Mouse (Mus musculus) heart, embryonic 12.5 days (tissue): ENCODE measurements around the gene AB124611. TPM values are rescaled to one million over a fixed set of nuclear protein-coding genes. Genes with fewer than 3 reads are reported as not detected.
"Not testable (repeated sequence)": the region's sequence is repeated elsewhere in the genome, so short reads cannot be mapped to it uniquely, and the experiment has no call there.

ENCODE experiments used
- ATAC-seq: fragments of 200-750 bp; cut with Nextera tagmentation; 2 replicates; pipeline ENCODE4 v1.8.0; 2017; ENCODE audit warnings: moderate TSS enrichment, moderate library complexity; ENCODE audit not compliant: insufficient number of reproducible peaks, low FRiP score
- H3K27ac ChIP-seq: fragments of 300-500 bp; sonication (generic); 2 replicates; pipeline ENCODE4 v1.5.1; 2016; ENCODE audit warnings: mild to moderate bottlenecking, moderate library complexity; ENCODE audit not compliant: poor library complexity, severe bottlenecking
- H3K27me3 ChIP-seq: fragments of 300-500 bp; sonication (generic); replicated peaks from 2 replicates; pipeline ENCODE4 v1.6.1; 2016; ENCODE audit warnings: mild to moderate bottlenecking, moderate library complexity
- H3K36me3 ChIP-seq: fragments of 300-500 bp; sonication (generic); 2 replicates; pipeline ENCODE4 v1.6.1; 2016; ENCODE audit warnings: mild to moderate bottlenecking, moderate library complexity
- H3K4me1 ChIP-seq: fragments of 300-500 bp; sonication (generic); replicated peaks from 2 replicates; pipeline ENCODE4 v1.6.1; 2016; ENCODE audit warnings: mild to moderate bottlenecking
- H3K4me2 ChIP-seq: fragments of 300-500 bp; sonication (generic); 2 replicates; pipeline ENCODE4 v1.6.1; 2016; ENCODE audit warnings: mild to moderate bottlenecking, moderate library complexity
- H3K4me3 ChIP-seq: fragments of 300-500 bp; sonication (generic); 2 replicates; pipeline ENCODE4 v1.5.1; 2016; ENCODE audit warnings: mild to moderate bottlenecking
- H3K9ac ChIP-seq: fragments of 300-500 bp; sonication (generic); 2 replicates; pipeline ENCODE4 v1.6.1; 2016; ENCODE audit warnings: mild to moderate bottlenecking, moderate library complexity
- H3K9me3 ChIP-seq: fragments of 300-500 bp; sonication (generic); replicated peaks from 2 replicates; pipeline ENCODE4 v1.6.1; 2016; ENCODE audit warnings: mild to moderate bottlenecking, moderate library complexity
- WGBS: fragments of 180-500 bp; shearing (Covaris S2); methylation state at CpG from one replicate; pipeline ENCODE4 v1.1.7; 2016; 5-methylcytosine and 5-hydroxymethylcytosine counted together
- polyA plus RNA-seq: library from polyadenylated mRNA; unstranded; fragments of >200 nt; fragmentation: Nextera tagmentation; extraction: Ambion mirVana; gene quantifications from 2 replicates; pipeline ENCODE4 v1.2.1, GENCODE M21; 2016

Gene AB124611
- 1.4 and 1.6 TPM in 2 replicates for polyA plus RNA-seq

DNA sequence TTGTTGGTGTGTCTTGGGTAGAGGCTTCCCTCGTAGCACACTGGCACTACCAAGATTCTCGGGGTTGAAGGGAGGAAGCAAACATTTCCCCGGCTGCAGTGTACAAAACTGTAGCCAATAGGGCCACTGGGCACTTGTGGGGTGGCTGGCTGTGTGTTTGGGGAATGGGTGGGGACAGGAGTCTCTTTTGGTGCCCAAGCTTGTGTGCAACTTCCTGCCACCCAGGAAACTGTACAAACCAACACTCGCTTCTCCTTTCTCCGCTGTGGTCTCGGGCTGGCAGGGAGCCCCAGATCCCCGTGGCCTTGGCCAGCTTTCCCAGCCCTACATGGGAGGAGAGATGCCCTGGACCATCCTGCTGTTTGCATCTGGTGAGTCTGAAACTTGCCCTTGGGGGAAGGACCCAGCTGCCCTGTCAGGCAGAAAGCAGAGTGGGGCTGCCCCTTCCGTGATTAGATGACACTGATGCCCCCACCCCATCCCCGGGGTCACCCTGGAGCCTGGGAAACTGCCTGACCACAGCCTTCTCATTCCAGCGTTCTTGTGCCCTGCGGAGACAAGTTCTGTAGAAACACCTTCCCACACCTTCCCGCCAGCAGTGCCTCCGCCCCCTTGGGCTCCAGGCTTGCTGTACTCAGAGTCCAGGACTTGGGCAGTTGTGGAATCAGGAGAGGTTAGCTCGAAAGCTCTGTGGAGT lies at the start of gene AB124611:
AB124611 (plus strand) TSS at position 240 of the 697 bp plus-strand sequence.
- peak within 1 kb of the TSS; percentile 3; the same call in 1 of the 2 replicates for H3K9ac ChIP-seq
- H3K27ac ChIP-seq = no peak within 1 kb of the TSS
- no peak within 1 kb of the TSS for H3K4me2 ChIP-seq

DNA sequence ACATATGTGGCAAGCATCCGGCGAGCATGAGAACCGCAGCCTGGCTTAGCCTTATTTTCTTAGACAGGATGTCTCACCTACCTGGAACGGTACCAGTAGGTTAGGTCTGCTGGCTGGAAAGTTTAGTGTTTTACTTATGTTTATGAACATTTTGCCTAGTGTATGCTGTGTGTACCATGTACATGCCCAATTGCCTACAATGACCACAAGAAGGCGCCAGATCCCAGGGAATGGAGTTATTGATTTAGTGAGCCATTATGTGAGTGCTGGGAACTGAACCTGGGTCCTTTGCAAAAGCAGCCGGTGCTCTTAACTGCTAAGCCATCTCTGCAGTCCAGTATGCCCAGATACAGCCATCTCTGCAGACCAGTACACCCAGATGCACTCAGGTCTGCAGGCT lies 48.3 kb upstream of the AB124611 start:
- Histone ChIP-seq H3K36me3 (peaks cover 91% of the 10 kb centered on the region), H3K4me2 (no peak overlapping the region), H3K4me3 (no peak overlapping the region), H3K27me3 (no peaks in the 10 kb centered on the region), H3K9ac (no peak overlapping the region), H3K9me3 (peaks cover 9% of the 10 kb centered on the region; the same call in 1 of the 2 replicates), H3K27ac (no peak overlapping the region), H3K4me1 (no peaks in the 10 kb centered on the region; the same call in 1 of the 2 replicates)
- ATAC-seq = no peak
- 96% methylated on average over 6 of the region's 6 CpGs for WGBS

More for the DNA sequence above, at the start of gene AB124611:
- WGBS = 58% methylated on average over 14 of the region's 14 CpGs
- H3K4me3 ChIP-seq = no peak within 1 kb of the TSS
- no peaks in the 10 kb centered on the region; the same call in 1 of the 2 replicates for H3K36me3 ChIP-seq
- peaks cover 4% of the 10 kb centered on the region; the same call in 1 of the 2 replicates for H3K4me1 ChIP-seq
- no peaks in the 10 kb centered on the region for H3K9me3 ChIP-seq
- H3K27me3 ChIP-seq = no peaks in the 10 kb centered on the region
- no peak for ATAC-seq

DNA sequence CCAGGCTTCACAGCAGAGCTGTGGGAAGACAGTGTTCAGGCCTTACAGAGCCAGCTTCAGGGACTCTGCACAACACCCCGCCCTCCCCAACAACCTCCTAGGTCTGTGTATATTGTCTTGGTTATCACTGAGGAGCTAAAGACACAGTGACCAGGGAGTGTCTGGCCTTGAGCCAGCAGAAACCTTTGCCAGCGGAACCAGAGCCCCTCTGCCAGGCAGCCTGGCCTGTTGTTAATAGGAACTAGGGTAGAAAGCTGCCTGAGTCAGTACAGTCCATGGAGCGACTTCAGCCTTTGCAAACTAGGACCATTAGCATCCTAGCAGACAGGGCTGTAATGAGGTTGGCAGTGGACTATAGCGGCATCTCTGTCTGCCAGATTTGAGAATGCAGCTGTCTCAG lies 41.9 kb upstream of the AB124611 start:
- 79% methylated on average over 4 of the region's 4 CpGs for WGBS
- Histone ChIP-seq H3K4me1 (no peaks in the 10 kb centered on the region; the same call in 1 of the 2 replicates), H3K36me3 (peaks cover 83% of the 10 kb centered on the region), H3K27ac (no peak overlapping the region), H3K9me3 (0 out of 2 replicates have a peak, but pooled peaks cover 2% of the 10 kb centered on the region), H3K4me2 (no peak overlapping the region), H3K9ac (no peak overlapping the region), H3K4me3 (no peak overlapping the region), H3K27me3 (no peaks in the 10 kb centered on the region)
- no peak for ATAC-seq

DNA sequence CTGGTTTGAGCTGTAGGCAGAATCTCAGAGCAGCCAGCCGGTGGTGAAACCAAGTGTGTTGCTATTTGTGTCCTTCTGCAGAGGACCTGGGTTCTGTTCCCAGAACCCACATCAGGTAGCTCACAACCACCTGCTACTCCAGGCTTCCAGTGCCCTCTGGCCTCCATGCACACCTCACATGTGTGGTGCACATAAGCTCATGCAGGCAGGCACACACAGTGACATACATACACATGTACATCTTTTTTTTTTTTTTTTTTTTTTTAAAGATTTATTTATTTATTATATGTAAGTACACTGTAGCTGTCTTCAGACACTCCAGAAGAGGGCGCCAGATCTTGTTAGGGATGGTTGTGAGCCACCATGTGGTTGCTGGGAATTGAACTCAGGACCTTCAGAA lies 37.7 kb upstream of the AB124611 start:
- not testable (repeated sequence) for H3K27me3 ChIP-seq, ATAC-seq, H3K4me1 ChIP-seq, H3K9ac ChIP-seq, H3K9me3 ChIP-seq, H3K27ac ChIP-seq, H3K4me3 ChIP-seq, H3K4me2 ChIP-seq
- H3K36me3 ChIP-seq = peaks cover 80% of the 10 kb centered on the region
- 73% methylated on average over 2 of the region's 2 CpGs for WGBS

DNA sequence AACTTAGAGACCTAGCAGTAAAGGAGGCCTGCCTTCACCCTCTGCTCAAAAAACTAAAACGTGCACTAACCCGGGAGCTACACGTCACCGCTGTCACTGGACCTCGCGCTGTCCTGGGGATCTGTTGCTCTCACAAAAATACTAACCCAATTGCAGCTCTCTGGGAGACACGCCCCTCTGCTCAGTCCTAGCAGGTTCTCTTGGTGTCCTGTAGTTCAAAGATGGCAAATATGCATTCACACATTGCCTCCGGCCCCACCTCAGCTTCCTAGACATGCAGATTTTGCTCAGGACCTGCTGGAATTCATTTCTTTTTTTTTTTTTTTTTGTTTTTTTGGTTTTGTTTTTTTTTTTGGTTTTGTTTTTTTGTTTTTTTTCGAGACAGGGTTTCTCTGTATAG lies 35.3 kb upstream of the AB124611 start:
- Histone ChIP-seq H3K27ac (no peak overlapping the region), H3K27me3 (no peaks in the 10 kb centered on the region), H3K9ac (no peak overlapping the region), H3K4me3 (no peak overlapping the region), H3K36me3 (peaks cover 79% of the 10 kb centered on the region), H3K9me3 (no peaks in the 10 kb centered on the region), H3K4me2 (no peak overlapping the region), H3K4me1 (peaks cover 12% of the 10 kb centered on the region; the same call in 1 of the 2 replicates)
- 89% methylated on average over 9 of the region's 9 CpGs for WGBS
- no peak for ATAC-seq

- H3K27ac ChIP-seq = no peak overlapping the region
- peaks cover 12% of the 10 kb centered on the region; the same call in 1 of the 2 replicates for H3K4me1 ChIP-seq
- no peaks in the 10 kb centered on the region for H3K27me3 ChIP-seq
- H3K36me3 ChIP-seq = peaks cover 81% of the 10 kb centered on the region
- no peak overlapping the region for H3K4me2 ChIP-seq
- H3K9me3 ChIP-seq = no peaks in the 10 kb centered on the region
- H3K4me3 ChIP-seq = no peak overlapping the region
- H3K9ac ChIP-seq = no peak overlapping the region
- WGBS = 66% methylated on average over 2 of the region's 2 CpGs
- no peak for ATAC-seq
These were observed 32.1 kb upstream of the AB124611 start for GRCm38 (mm10) chr9:21493907-21494306.

DNA sequence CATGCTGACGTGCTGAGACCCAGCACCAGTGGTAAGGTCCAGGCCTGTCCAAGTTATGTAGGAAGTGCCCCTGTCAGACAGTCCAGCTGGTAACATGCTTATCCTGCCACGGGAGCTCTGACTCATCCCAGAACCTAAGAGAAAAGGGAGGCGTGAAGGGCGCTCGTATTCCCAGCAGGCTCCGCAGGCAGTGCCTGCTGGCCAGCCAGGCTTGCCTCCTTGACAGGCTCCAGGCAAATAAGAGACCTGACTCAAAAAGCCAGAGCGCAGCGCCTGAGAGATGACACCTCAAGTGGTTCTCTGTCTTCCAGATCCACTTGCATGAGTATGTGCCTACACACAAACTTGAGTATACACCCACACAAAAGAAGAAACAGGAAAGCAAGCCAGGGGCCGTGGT lies 31.2 kb upstream of the AB124611 start:
- no peaks in the 10 kb centered on the region for H3K27me3 ChIP-seq
- no peaks in the 10 kb centered on the region for H3K9me3 ChIP-seq
- peaks cover 12% of the 10 kb centered on the region; the same call in 1 of the 2 replicates for H3K4me1 ChIP-seq
- 58% methylated on average over 9 of the region's 9 CpGs for WGBS
- peaks cover 83% of the 10 kb centered on the region for H3K36me3 ChIP-seq
- peak; percentile 16; the same call in 1 of the 2 replicates for ATAC-seq
- H3K4me3 ChIP-seq = no peak overlapping the region
- no peak overlapping the region for H3K27ac ChIP-seq
- no peak overlapping the region for H3K4me2 ChIP-seq
- no peak overlapping the region for H3K9ac ChIP-seq

DNA sequence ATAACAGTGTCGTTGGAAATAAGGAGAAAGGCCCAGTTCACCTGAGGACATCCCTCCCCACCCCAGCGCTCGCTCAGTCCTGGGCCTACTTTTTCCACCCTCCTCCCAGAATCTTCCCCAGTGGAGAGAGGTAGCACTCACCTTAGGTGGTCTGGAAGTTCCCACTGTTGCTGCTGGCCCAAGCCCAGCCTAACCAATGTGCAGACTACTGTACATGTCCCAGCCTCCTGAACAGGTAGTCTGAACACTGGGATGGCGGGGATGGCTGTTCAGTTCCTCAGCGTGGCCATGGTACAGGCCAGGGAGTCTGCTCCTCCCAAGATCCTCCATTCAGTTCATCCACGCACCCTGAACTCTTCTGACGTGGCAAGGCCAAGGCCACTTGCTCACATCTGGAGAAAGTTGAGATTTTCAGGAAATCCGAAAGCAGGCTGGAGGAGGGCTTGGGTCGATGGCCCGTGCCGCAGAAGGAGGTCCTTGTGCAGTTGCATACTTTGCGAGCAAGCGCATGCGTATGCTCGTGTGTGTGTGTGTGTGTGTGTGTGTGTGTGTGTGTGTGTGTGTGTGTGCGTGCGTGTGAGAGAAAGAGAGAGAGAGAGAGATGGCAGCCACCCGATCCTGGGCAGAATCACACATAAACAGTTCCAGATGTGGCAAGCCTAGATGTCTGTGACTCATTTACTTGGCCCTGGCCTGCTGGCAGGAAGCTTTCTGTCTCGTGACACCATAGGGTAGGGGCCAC lies 29.5 kb upstream of the AB124611 start:
- ATAC-seq = 0 out of 2 replicates have a peak, but pooled peaks have one; percentile 16
- Histone ChIP-seq H3K27ac (peak overlapping the region; percentile 20; the same call in 1 of the 2 replicates), H3K9ac (no peak overlapping the region), H3K36me3 (peaks cover 77% of the 10 kb centered on the region), H3K4me3 (no peak overlapping the region), H3K27me3 (no peaks in the 10 kb centered on the region), H3K4me1 (peaks cover 12% of the 10 kb centered on the region; the same call in 1 of the 2 replicates), H3K4me2 (no peak overlapping the region), H3K9me3 (no peaks in the 10 kb centered on the region)
- 81% methylated on average over 19 of the region's 19 CpGs for WGBS

DNA sequence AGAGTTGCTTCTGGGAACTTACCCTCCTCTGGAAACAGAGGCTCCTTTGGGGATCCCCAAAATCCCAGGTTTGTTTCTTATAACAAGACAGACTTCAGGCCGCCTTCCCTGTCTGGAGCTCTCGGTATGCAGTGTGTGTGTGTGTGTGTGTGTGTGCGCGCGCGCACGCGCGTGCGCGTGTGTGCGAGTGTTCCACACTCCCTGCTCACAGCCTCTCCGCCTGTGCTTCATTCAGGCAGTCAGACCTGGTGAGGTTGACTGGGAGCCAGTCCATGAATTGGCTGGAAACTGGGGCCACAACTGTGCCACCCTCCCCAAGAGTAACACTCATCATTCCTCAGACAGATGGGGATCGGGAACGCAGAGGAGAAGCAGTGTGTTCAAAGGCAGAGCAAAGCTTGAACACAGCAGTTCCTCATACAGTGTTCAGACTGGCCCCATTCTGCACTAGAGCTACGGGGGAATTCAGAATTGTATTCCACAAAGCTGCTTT lies 28.9 kb upstream of the AB124611 start:
- peaks cover 12% of the 10 kb centered on the region; the same call in 1 of the 2 replicates for H3K4me1 ChIP-seq
- no peak overlapping the region for H3K9ac ChIP-seq
- peak overlapping the region; percentile 20; the same call in 1 of the 2 replicates for H3K27ac ChIP-seq
- no peak for ATAC-seq
- peaks cover 73% of the 10 kb centered on the region for H3K36me3 ChIP-seq
- H3K9me3 ChIP-seq = no peaks in the 10 kb centered on the region
- no peak overlapping the region for H3K4me2 ChIP-seq
- no peaks in the 10 kb centered on the region for H3K27me3 ChIP-seq
- H3K4me3 ChIP-seq = no peak overlapping the region
- WGBS = 93% methylated on average over 16 of the region's 16 CpGs

GRCm38 (mm10) chr9:21497664-21498063 lies 28.3 kb upstream of the AB124611 start:
- H3K27ac ChIP-seq = 0 out of 2 replicates have a peak overlapping the region, but pooled peaks have one; percentile 20
- H3K4me3 ChIP-seq = no peak overlapping the region
- H3K4me1 ChIP-seq = peaks cover 12% of the 10 kb centered on the region; the same call in 1 of the 2 replicates
- H3K9me3 ChIP-seq = no peaks in the 10 kb centered on the region
- no peak for ATAC-seq
- no peak overlapping the region for H3K4me2 ChIP-seq
- peaks cover 73% of the 10 kb centered on the region for H3K36me3 ChIP-seq
- WGBS = 93% methylated on average over 2 of the region's 2 CpGs
- H3K9ac ChIP-seq = no peak overlapping the region
- no peaks in the 10 kb centered on the region for H3K27me3 ChIP-seq
